Mouse (Mus musculus) hindbrain, embryonic 11.5 days (tissue): Measurements from ENCODE around the gene Olfr108. TPM values are rescaled to one million over a fixed set of nuclear protein-coding genes. Genes with fewer than 3 reads are reported as not detected.

Source experiments
- ATAC-seq: fragments of 200-750 bp; cut with Nextera tagmentation; 2 replicates; pipeline ENCODE4 v1.8.0; 2017; ENCODE audit warnings: mild to moderate bottlenecking, moderate TSS enrichment, moderate library complexity; ENCODE audit not compliant: low FRiP score
- DNase-seq: peaks from one replicate; pipeline ENCODE4 v3.0.0-alpha.2; 2015; ENCODE audit warnings: low spot score
- H3K27ac ChIP-seq: fragments of 300-500 bp; sonication (generic); 2 replicates; pipeline ENCODE4 v1.5.1; 2014; ENCODE audit warnings: mild to moderate bottlenecking, low read depth, low read length
- H3K27me3 ChIP-seq: fragments of 300-500 bp; sonication (generic); 2 replicates; pipeline ENCODE4 v1.6.1; 2014; ENCODE audit warnings: mild to moderate bottlenecking, low read length, moderate library complexity, mixed read lengths; ENCODE audit not compliant: control insufficient read depth, insufficient read depth
- H3K36me3 ChIP-seq: fragments of 300-500 bp; sonication (generic); 2 replicates; pipeline ENCODE4 v1.6.1; 2014; ENCODE audit warnings: mild to moderate bottlenecking, low read length, moderate library complexity, mixed read lengths; ENCODE audit not compliant: control insufficient read depth, insufficient read depth
- H3K4me1 ChIP-seq: fragments of 300-500 bp; sonication (generic); replicated peaks from 2 replicates; pipeline ENCODE4 v1.6.1; 2014; ENCODE audit warnings: low read length, mixed read lengths; ENCODE audit not compliant: control insufficient read depth, insufficient read depth
- H3K4me2 ChIP-seq: fragments of 300-500 bp; sonication (generic); replicated peaks from 2 replicates; pipeline ENCODE4 v1.6.1; 2014; ENCODE audit warnings: mild to moderate bottlenecking, low read depth, low read length
- H3K4me3 ChIP-seq: fragments of 300-500 bp; sonication (generic); 2 replicates; pipeline ENCODE4 v1.5.1; 2014; ENCODE audit warnings: low read depth, low read length
- H3K9ac ChIP-seq: fragments of 300-500 bp; sonication (generic); 2 replicates; pipeline ENCODE4 v1.6.1; 2014; ENCODE audit warnings: low read depth, low read length
- H3K9me3 ChIP-seq: fragments of 300-500 bp; sonication (generic); 2 replicates; pipeline ENCODE4 v1.6.1; 2016; ENCODE audit warnings: low read length; ENCODE audit not compliant: control insufficient read depth
- WGBS: fragments of 180-500 bp; shearing (Covaris S2); extraction: QIAGEN DNeasy Blood & Tissue Kit; methylation state at CpG from one replicate; pipeline ENCODE4 v1.1.7; 2014; 5-methylcytosine and 5-hydroxymethylcytosine counted together
- polyA plus RNA-seq: library from polyadenylated mRNA; unstranded; fragments of >200 nt; fragmentation: Nextera tagmentation; extraction: Ambion mirVana; gene quantifications from 2 replicates; pipeline ENCODE4 v1.2.1, GENCODE M21; 2014

Gene Olfr108
- not detected in 2 replicates for polyA plus RNA-seq

- 100% methylated on average over 1 of the region's 1 CpGs for WGBS
- no peak within 1 kb of the TSS for H3K4me3 ChIP-seq
- H3K4me2 ChIP-seq: no peak within 1 kb of the TSS
- no peak for ATAC-seq
- no peak within 1 kb of the TSS for H3K9ac ChIP-seq
- H3K27ac ChIP-seq: no peak within 1 kb of the TSS
- no peaks in the 10 kb centered on the region for H3K9me3 ChIP-seq
- no peaks in the 10 kb centered on the region for H3K4me1 ChIP-seq
- no peak for DNase-seq
- no peaks in the 10 kb centered on the region for H3K27me3 ChIP-seq
- no peaks in the 10 kb centered on the region for H3K36me3 ChIP-seq
Observed at GRCm38 (mm10) chr17:37445180-37445579, at the start of gene Olfr108. Olfr108 (plus strand) TSS chr17:37445480.

DNA sequence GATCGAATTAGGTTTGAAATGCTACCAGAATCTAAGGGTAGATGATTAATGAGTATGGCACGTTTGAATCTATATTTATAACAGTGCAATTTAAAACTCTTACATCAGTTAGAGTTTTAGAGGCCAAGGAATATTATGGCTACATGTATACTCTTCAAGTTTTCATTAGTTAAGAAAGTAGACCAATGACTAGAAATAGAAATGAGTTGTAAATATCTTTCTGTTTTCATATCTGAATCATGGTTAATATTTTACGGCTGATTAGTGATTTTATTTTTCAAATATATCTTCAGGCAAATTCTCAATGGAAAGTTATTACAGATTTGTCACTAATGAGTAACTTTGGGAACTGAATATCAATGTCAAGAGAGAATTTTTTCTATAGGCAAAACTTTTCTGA, 46.4 kb upstream of the Olfr108 start, which contains the start of gene Olfr107:
Olfr107 (plus strand) TSS at position 301 of the 400 bp plus-strand sequence.
- ATAC-seq (no peak), DNase-seq (no peak)
- WGBS: 82% methylated on average over 3 of the region's 3 CpGs
- Histone ChIP-seq H3K9ac (no peak within 1 kb of the TSS), H3K4me2 (no peak within 1 kb of the TSS), H3K36me3 (no peaks in the 10 kb centered on the region), H3K27me3 (no peaks in the 10 kb centered on the region), H3K4me1 (no peaks in the 10 kb centered on the region), H3K27ac (no peak within 1 kb of the TSS), H3K4me3 (no peak within 1 kb of the TSS), H3K9me3 (no peaks in the 10 kb centered on the region)

DNA sequence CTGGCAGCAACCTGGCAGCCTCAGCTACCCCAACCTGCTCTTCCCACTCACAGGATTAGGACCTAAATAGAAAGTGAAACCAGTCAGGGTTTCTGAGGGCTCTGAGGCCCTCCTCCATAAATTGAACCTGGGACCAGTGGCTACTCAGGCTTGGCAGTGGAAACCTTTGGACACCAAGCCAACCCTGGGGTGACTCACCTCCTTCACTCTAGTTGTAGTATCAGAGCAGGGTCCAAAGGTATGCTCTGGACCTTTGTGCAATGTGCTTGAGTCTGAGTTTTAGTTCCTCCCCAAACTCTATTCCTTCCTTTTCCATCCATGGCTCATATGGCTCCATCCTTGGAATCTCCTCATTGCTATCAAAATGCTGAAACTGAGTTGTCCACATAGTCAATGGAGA, 31.9 kb upstream of the Olfr108 start:
- no peak overlapping the region for H3K4me2 ChIP-seq
- no peaks in the 10 kb centered on the region for H3K27me3 ChIP-seq
- DNase-seq (no peak), ATAC-seq (no peak)
- no peak overlapping the region for H3K9ac ChIP-seq
- H3K9me3 ChIP-seq: no peaks in the 10 kb centered on the region
- H3K27ac ChIP-seq: no peak overlapping the region
- no peak overlapping the region for H3K4me3 ChIP-seq
- no peaks in the 10 kb centered on the region for H3K4me1 ChIP-seq
- H3K36me3 ChIP-seq: no peaks in the 10 kb centered on the region

DNA sequence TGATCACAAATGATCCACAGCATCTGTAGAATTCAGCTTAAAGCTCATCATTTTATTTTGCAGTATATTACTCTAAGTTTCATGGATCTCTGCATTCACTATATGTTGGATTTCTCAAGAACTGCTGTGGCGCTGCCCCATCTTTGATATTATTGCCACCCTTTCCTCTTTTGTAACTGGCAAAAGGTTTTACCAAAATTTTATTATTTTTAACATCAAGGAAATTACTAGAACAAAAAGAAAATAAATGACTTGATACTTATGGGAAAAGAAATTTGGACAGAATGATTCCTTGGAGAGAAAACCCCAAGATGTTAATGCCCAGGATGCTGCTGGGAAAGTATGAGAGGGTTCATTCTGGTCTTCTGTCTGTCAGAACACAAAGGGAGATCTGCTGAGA, 13.3 kb downstream of the Olfr108 start, which contains the start of gene Olfr109:
Olfr109 (plus strand) TSS at position 301 of the 400 bp plus-strand sequence.
- H3K27ac ChIP-seq: no peak within 1 kb of the TSS
- 91% methylated on average over 1 of the region's 1 CpGs for WGBS
- DNase-seq (no peak), ATAC-seq (no peak)
- no peak within 1 kb of the TSS for H3K4me2 ChIP-seq
- no peak within 1 kb of the TSS for H3K4me3 ChIP-seq
- H3K9ac ChIP-seq: no peak within 1 kb of the TSS
- no peaks in the 10 kb centered on the region for H3K27me3 ChIP-seq
- H3K4me1 ChIP-seq: no peaks in the 10 kb centered on the region
- H3K9me3 ChIP-seq: no peaks in the 10 kb centered on the region
- no peaks in the 10 kb centered on the region for H3K36me3 ChIP-seq

GRCm38 (mm10) chr17:37483452-37483851, 38.2 kb downstream of the Olfr108 start, which contains the start of gene H2-M2:
H2-M2 (minus strand) TSS chr17:37483552.
- ATAC-seq (no peak), DNase-seq (no peak)
- H3K4me3 ChIP-seq: no peak within 1 kb of the TSS
- H3K9ac ChIP-seq: no peak within 1 kb of the TSS
- H3K27me3 ChIP-seq: no peaks in the 10 kb centered on the region
- H3K4me2 ChIP-seq: no peak within 1 kb of the TSS
- 88% methylated on average over 2 of the region's 2 CpGs for WGBS
- no peaks in the 10 kb centered on the region for H3K9me3 ChIP-seq
- no peak within 1 kb of the TSS for H3K27ac ChIP-seq
- H3K36me3 ChIP-seq: no peaks in the 10 kb centered on the region
- H3K4me1 ChIP-seq: no peaks in the 10 kb centered on the region

DNA sequence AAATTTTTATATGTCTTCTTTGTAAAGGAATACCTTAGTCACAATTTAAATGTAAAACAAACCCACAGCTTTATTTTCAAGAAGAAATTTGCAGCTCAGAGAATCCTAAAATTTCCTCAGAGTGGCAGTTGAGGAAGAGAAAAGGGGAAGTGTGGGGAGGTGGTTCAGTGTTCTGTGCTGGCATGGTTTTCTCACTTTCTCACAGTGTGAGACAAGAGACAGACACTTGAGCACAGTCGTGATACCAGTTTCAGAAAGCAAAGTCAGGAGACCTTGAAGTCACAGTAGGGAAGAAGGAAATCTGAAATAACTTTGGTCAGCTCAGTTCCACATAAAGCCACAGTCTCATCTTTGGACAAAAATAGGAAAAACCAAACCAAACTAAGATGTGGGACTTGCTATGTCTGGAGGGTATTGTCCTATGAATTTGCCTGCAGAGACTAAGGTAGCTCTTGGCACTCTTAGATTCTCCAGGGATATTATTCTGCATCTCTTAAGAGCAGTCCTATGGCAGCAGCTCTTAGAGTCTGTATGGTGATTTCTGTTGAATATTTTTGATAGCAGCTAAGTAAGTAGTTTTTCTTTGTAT, 46.7 kb downstream of the Olfr108 start, which contains the start of gene Olfr110:
Olfr110 (plus strand) TSS at position 539 of the 589 bp plus-strand sequence.
- Histone ChIP-seq H3K27ac (no peak within 1 kb of the TSS), H3K4me1 (no peaks in the 10 kb centered on the region), H3K9ac (no peak within 1 kb of the TSS), H3K4me2 (no peak within 1 kb of the TSS), H3K27me3 (no peaks in the 10 kb centered on the region), H3K9me3 (no peaks in the 10 kb centered on the region), H3K4me3 (no peak within 1 kb of the TSS), H3K36me3 (no peaks in the 10 kb centered on the region)
- ATAC-seq: no peak
- 61% methylated on average over 1 of the region's 1 CpGs for WGBS
- no peak for DNase-seq

Other genes starting within 250 kb of the Olfr108 start
- not detected in 2 replicates for gene Olfr94, start 244.5 kb upstream of the Olfr108 start, polyA plus RNA-seq
- gene Olfr95, start 232.4 kb upstream of the Olfr108 start, polyA plus RNA-seq: not detected in 2 replicates
- not detected in 2 replicates for gene Olfr96, start 225.3 kb upstream of the Olfr108 start, polyA plus RNA-seq
- gene Olfr97, start 208.2 kb upstream of the Olfr108 start, polyA plus RNA-seq: not detected in 2 replicates
- not detected in 2 replicates for gene Olfr98, start 181.7 kb upstream of the Olfr108 start, polyA plus RNA-seq
- gene H2-M3, start 175.3 kb upstream of the Olfr108 start, polyA plus RNA-seq: 0.93 and 1.3 TPM in 2 replicates
- not detected in 2 replicates for gene Olfr99, start 162.0 kb upstream of the Olfr108 start, polyA plus RNA-seq
- not detected in 2 replicates for gene Olfr101, start 141.2 kb upstream of the Olfr108 start, polyA plus RNA-seq
- gene Olfr102, start 128.4 kb upstream of the Olfr108 start, polyA plus RNA-seq: not detected in 2 replicates
- gene Olfr103, start 105.8 kb upstream of the Olfr108 start, polyA plus RNA-seq: not detected in 2 replicates
- not detected in 2 replicates for gene Olfr104-ps, start 85.9 kb upstream of the Olfr108 start, polyA plus RNA-seq
- not detected in 2 replicates for gene Olfr105-ps, start 66.4 kb upstream of the Olfr108 start, polyA plus RNA-seq
- not detected in 2 replicates for gene Olfr106-ps, start 55.1 kb upstream of the Olfr108 start, polyA plus RNA-seq
- not detected in 2 replicates for gene Olfr107, start 46.3 kb upstream of the Olfr108 start, polyA plus RNA-seq
- not detected in 2 replicates for gene Olfr109, start 13.4 kb downstream of the Olfr108 start, polyA plus RNA-seq
- 0.11 TPM in 1 of 2 replicates, not detected in the other for gene H2-M2, start 38.1 kb downstream of the Olfr108 start, polyA plus RNA-seq
- gene Olfr110, start 47.0 kb downstream of the Olfr108 start, polyA plus RNA-seq: not detected in 2 replicates
- gene Olfr111, start 62.5 kb downstream of the Olfr108 start, polyA plus RNA-seq: not detected in 2 replicates
- not detected in 2 replicates for gene Olfr112, start 124.0 kb downstream of the Olfr108 start, polyA plus RNA-seq
- not detected in 2 replicates for gene Olfr113, start 132.2 kb downstream of the Olfr108 start, polyA plus RNA-seq
- gene Olfr114, start 147.3 kb downstream of the Olfr108 start, polyA plus RNA-seq: not detected in 2 replicates
- not detected in 2 replicates for gene Olfr115, start 181.6 kb downstream of the Olfr108 start, polyA plus RNA-seq
- gene Olfr116, start 181.7 kb downstream of the Olfr108 start, polyA plus RNA-seq: not detected in 2 replicates
- not detected in 2 replicates for gene Olfr117, start 218.3 kb downstream of the Olfr108 start, polyA plus RNA-seq
- gene Olfr118, start 221.5 kb downstream of the Olfr108 start, polyA plus RNA-seq: not detected in 2 replicates